Mouse (Mus musculus) adrenal gland, postnatal 36 days (tissue): ENCODE measurements around the gene Adam12. TPM values are rescaled to one million over a fixed set of nuclear protein-coding genes. Genes with fewer than 3 reads are reported as not detected.
A peak's percentile ranks its signal among the peaks of the same experiment; 100 is the strongest.

Source experiments
- DNase-seq, 2 experiments: peaks; one replicate each; pipeline ENCODE4 v3.0.0; 2021; ENCODE audit warnings: mixed read lengths in 1 of 2
- total RNA-seq, 2 experiments: library from RNA; stranded (reverse); gene quantifications; 2 replicates each; pipeline ENCODE4 v1.2.3; 2021

Gene Adam12
- total RNA-seq, 2 experiments from 2014 or later: 8.1 to 10.6 TPM

DNA sequence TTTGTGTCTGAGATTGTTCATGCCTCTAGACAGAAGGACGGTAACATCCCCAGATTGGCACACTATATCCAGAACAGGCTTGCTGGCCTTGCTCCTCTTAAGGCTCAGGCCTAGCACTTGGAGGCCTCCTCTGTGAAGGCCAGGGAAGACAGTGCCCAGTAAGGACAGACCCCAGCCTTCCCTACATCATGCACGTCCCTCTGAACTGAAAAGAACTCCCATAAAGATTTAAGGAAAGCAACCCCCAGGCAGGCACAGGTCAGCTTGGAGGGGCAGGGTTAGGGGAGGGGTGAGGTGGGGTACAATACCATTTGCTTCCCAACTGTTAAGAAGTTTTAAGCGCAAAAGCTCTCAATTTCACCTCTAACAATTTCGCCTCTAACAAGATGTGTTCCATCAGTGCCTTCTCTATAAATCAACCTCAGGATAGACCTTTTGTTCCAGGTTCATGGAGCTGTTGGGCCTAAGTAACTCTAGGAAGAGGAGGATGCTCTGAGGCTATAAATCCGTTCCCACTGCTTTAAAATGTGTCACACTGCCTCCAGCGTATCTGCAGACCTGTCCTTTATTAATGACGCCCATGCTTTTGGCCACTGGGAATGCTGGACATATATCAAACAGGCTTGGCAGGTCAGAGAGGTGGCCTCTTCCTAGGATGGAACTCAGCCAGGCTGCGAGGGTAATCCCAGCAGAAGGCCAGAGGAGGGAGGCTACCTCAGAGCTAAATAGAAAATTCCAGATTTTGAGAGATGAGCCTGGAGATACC lies 150.5 kb downstream of the Adam12 start:
- DNase-seq: peak; percentile 19 to 35

DNA sequence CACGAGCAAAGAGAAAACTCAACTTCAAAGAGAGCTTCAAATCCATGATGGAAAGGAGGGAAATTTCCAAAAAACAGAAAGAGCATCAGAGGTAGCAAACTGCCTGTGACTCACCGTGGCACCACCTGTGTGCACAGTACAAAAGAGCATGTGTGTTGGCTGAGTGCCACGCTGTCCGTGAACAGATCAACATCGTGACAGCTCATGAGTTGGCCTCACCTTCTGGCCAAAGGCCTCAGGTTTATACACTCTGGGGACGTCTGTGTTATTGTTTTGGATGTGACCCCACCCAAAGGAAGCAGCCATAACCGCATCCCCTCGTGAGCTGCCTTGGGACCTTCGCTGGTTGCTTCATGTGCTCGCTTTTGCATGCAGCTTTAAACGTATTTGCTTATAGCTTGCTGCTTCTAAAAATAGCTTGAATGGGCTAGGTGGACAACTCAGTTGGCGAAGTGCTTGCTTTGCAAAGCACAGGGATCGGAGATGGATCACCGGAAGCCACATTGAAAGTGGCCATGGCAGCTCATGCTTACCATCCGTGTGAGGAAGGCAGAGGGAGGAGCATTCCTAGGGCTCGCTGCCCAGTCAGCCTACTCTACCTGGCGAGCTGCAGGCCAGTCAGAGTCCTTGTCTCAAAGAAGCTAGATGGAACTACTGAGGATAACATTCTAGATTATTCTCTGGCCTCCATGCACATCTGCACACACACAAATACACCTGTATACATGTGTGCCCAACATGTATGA lies 151.8 kb downstream of the Adam12 start:
- DNase-seq: no peak

DNA sequence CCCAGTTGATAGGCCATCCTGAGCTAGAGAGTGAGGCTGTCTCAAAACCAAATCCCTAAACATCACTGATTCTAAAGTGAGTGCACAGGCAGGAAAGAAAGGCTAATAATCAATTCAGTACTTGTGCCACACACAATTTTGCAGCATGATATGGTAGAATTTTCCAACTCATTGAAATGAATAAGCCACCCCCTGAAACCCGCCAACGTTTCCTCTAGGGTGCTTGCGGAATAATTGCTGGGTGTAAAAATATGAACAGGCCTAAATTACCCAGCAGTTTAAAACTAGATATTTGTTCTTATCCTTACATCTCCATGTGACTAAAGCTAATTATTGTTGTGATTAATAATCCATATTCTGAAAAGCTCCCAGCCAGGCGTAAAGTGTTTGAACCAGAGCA lies 154.3 kb downstream of the Adam12 start:
- DNase-seq: no peak

DNA sequence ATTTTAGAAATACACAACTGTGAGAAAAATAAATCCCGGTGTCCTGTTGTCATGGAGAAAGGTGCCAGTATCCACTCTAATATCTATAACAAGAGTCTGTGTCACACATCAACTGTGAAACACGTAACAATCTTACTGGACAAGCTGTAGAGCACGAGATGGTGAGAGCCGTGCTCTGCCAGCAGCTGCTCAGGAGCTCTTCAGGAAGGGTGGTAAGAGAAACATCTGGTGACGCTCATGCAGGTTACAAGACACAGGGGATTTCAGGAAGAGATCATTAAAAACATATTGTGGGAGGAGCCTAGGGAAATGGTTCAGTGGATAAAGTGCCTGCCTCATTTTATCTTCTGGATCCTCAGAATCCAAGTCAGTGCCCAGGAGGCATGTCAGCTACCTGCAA lies 158.9 kb downstream of the Adam12 start:
- no peak for DNase-seq

DNA sequence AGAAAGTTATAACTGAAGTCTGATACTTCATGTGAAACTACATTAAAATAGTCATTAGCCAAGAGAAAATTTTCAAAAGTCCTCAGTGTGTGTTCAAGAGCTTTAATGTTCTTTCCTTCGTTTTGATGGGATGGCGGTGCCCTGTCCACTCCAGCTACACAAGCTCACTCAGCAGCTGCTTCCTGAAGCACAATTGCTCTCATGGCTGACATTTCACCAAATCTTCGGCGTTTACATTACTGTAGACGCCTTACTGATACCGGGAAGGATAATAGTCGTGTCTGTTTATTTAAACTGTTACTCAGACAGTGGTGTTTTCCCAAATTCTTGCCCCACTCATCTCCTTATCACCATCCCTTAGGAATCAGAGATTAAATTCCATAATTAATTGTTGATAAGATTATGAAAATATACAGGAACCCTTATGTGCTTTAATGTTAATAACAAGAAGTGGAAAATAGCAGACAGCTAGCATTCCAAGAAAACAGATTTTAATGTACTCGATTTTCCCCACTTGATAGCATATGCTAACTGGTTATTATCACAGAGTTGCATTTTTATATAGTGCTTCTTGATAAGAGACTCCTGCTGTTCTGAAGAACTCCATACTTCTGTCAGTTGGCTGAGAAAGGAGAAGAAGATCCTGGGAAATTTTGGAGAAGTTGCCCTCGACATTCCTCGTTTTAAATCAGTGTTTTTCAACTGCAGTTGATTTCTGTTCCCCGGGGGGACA lies 160.6 kb downstream of the Adam12 start:
- no peak for DNase-seq

DNA sequence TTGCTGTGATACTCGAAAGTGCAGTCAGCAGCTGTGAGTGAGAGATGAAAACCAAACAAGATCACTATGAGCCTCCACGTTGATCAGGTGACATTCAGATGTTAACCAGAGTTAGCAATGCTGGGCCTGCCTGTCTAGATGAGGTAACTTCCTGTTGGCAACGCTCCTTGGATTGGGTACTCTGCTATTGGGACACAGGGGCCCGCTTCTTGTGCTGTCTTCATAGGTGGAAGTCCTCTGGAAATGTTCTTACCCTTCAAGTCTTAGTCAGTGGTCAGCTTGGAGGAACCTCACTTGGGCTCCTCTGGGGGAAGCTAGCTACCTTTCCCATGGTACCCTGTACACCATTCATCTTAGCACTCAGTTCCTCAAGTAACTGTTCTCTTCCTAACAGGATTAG lies 169.3 kb downstream of the Adam12 start:
- no peak for DNase-seq

DNA sequence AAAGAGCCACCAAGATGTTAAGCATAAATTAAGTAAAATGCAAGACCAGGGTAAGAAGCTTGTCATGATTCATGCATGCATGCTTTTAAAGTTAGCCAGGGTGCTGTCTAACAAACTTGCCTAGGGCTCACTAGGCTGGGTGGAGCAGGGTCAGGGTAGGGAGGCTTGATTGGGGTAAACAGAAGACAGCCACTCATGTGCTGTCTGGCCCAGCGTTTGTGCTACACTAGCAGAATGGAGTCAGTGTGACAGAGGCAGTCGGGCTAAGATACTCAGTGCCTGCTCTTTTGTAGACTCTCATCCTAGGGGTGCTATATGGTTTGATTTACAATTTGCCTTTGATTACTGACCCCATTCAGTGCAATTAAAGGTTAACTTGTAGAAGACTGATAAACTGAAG lies 179.5 kb downstream of the Adam12 start:
- DNase-seq: no peak

DNA sequence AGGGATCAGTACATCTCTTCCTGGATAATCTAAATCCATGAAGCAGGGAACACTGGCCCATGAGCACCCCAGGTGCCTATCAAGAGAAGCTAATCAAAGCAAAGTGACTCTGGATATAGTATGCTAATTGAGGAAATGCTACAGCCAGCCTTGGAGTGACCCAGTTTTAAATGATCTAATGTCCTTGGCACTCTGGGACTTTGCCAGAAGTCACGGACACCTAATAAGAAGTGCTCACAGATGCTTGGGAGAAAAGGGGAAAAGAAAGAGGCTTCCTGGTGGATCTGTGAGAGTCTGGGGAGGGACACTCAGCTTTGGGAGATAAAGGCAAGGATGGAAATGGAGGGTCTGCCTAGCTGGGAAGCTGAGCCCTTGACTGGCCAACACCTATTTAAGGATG lies 181.6 kb downstream of the Adam12 start:
- DNase-seq: peak in 1 of 2 experiments; percentile 2

DNA sequence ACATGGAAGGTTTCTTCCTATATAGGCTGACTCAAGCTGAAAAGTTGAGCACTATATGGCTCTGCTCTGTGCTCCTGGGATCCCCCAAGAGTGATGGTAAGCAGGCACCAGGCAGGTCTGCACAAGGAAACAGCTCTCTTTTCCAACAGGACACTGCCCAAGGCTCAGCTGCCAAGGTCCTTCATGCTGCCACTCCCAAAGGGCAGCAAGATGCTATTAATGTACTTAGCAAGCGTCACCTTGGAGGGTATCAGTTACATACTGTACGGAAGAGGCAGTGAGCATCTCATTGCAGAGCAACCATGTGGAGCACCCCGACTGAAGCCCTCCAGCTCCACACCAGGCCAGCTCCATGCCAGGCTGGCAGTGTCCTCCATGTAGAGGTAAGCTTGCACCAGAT lies 185.6 kb downstream of the Adam12 start:
- DNase-seq: no peak

DNA sequence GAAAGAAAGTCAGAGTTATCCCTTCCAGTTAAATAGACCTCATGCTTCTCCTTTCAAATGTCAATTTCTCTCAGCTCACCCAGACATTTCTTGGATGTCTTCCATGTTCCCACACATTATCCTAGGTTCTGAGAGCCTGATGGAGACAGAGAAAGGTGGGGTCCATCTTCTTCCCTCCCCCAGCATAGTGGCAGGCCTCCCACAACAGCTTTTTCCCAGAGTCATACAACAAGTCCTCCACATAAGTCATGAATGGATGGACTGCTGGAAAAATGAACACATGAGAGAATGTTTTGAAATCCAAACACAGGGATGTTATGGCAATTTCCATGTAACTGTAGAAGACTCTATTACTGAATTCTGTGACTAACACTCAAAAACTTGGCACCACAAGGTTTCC lies 188.4 kb downstream of the Adam12 start:
- DNase-seq: no peak

DNA sequence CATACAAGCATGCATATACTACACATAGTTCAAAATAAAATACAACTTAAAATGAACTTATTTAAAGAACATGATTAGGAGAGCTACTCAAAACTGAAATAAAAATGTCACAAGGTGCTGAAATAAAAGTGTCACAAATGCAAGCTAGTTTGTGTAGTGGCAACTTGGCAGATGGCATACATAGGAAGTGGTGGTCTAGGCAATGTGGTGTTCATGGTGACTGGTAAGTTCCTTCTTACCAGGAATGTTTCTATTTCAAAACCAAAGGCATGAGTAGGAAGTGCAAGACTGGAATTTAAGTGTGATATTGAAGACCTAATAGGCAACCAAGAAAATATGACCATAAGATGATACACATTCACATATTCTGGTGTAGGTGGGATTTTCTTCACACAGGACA lies 189.3 kb downstream of the Adam12 start:
- DNase-seq: no peak

DNA sequence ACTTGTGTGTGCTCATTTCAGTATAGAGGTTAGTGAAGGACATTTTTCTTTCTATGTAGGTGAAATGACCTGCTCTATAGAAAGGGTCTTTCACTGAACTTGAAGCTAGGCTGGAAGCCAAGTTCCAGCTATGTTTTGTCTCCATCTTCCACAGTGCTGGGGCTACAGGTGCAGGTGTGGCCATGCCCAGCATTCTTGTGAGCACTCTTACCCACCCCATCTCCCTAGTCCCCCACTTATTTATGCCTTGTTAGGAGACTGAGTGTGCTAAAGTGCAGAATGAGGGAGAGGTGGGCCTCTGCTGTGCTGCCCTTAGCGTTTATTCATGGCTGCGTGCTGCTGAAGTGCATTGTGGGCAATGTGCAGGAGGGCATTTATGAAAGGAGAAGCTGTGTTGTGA lies 198.0 kb downstream of the Adam12 start:
- DNase-seq: no peak

DNA sequence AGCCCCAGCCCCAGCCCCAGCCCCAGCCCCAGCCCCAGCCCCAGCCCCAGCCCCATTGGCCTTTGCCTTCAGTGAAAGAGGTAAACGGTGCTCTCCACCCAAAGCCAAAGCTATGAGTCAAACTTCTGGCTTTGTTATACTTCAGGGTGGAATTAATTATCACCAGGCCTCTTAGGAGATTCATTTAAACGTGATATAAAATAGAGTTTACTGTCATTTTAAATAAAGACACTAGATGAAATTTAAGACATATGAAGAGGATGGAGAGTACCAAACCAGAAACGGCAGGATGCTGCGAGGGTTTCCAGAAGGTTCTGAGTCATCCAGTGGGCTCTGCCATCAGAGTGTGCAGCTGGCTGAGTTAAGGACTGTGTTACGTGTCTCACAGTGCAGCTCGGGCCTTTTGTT lies 199.0 kb downstream of the Adam12 start:
- DNase-seq: no peak

DNA sequence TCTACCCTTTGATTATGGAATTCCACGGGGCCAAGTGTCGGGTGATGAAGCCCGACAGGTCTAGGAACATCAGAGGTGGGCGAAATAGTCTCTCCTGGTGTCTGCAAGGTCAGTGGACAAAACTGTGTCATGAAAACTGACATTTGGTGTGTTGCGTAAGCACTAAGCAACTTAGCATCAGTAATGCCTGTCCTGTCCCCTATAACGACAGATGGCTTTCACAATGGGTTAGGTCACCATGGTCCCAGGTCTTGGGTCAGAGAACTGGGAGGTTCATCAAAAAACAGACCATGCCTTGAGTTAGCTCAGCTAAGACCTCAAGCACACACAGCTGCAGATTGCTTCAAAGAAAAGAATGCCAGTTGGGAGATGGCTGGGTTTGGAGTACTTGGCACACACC lies 200.2 kb downstream of the Adam12 start:
- DNase-seq: no peak

DNA sequence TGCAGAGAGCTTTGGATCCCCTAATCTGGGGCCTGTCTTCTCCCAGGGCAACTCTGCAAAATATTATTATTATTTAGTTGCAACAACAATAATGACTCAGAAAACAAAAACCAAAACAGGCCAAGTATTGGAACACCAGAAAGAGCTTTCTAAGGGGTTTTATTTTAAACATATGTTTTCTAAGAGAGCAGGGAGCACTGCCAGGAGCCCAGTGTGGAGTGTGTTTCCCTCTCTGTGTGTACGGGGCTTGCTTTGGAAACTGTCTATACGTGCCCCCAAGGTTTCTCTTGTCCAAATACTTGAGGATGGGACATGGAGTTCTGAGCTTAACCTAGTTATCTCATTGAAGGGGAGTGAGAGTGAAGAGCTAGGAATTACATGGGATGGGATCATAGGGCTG lies 200.7 kb downstream of the Adam12 start:
- no peak for DNase-seq

DNA sequence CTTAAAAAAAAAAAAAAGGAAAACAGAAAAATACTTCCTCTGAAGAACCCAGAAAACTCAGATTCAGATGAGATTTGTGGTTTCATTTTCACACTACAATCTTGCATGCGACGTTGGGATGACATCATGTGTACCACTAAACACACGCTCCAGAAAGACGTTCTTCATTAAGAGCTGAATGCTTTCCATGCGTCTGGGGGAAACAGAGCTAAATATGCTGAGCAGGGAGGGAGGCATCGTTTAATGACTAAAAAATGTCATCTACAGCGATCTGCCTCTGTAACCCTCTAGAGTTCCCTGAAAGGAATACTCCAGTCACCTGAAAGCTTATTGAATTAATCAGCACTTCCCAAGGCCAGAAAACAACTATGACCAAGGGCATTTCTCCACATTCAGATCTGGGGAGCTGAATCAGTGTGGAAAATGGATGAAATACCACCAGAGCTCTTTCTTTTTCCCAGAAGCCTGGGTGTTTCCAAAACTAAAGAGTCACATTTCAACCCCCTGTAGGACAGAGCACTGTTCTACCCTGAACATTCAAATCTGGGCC lies 203.6 kb downstream of the Adam12 start:
- DNase-seq: no peak

DNA sequence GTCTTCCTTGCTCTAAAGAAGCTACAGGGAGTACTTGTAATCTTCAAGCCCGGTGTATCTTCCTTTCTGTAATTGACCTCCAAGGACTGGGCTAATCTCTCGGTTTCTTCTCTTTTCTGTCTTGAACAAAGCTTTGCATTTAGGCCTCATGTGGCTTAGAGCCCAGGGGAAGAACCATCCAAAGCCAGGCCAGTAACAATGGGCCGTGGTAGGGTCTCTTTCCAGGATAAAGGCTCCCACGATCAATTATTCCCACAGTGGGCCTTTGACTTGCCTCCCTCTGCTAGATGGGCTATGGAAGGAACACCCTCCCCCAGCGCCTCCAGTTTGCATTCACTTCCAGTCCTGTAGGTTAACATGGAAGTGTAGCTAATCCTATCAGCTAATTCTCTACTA lies 204.9 kb downstream of the Adam12 start:
- DNase-seq: no peak

DNA sequence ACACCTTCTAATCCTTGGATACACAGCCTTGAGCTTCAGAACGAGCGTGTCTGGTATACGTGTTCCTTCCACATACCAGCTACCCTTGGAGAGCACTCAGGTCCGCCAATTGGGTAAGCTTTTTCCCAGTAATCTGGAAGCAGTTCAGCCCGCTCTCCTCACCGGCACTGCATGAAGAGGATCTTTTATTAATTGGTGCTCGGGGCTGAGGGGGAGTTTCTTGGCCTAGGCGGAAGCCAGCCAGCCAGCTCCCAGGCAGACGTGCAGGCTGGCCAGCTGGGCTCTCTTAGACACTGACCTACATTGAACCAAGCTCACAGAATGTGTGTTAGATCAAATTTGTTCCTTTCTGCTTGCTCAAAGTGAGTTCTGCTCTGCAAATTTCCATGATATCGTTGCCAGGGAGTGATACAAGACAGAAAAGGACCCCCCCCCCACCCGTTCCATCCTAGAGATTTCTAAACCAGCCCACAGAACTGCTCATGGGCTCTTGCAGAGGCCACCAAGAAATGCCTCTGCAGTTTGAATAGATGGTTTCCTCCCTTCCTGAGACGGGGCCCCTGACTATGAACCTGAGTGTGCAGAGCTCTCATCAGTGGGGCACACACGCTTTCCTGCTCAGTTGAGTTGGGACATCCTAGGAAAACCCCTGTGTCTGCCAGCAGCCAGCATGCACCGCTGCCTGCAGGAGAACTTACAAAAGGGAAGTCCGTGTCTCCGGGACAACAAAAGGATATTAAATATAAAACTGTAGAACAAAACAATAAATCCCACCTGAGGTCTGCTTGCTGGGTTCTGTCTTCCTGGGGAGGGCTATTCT lies 205.5 kb downstream of the Adam12 start:
- peak in 1 of 2 experiments; percentile 38 for DNase-seq

DNA sequence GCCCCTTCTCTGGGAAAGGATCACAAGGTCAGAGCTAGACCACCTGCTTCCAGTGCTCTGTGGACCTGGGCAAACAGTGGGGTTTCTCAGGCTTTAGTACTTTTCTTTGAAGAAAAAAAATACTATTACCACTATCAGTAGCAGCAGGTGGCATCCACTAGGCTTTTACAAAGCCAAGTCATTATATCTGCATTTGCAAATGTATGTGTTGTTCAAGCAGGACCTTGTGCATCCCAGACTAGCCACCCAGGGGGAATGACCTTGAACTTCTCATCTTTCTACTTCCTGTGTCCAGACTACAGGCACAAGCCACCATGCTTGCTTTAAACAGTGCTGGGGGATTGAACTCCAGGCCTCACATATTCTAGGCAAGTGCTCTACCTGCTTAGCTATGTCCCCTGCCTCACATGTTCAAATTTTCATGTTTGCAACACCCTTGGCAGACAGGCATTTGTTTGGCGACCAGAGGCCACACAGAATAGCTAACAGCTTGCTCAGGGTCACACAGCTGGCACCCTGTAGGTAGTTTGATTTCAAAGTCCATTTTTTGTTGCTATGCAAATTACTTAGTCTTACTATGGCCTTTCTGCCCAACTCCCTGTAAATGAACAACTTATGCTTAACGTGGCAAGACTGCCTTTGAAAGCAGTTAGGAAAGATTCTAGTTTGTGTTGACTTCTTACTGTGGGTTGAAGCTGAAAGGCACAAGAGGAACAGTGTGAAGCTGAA lies 209.6 kb downstream of the Adam12 start:
- no peak for DNase-seq

DNA sequence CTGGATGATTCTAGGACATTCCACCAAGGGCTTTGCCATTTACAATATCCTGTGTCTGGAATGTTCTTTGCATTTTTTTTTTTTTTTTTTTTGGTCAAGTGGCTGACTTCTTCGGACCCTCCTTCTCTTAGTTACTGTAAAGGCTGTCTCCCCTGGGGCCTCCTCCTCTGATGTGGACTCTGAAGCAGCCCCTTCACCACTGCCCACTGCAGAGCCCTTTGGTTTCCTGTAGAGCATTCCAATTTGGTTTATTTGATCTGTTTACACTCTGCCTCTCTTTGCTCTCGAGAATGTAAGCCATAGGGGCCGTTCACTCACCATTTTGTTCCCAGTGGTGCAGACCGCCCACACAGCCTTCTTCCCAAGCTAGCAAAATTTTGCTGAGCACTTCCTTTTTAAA lies 216.7 kb downstream of the Adam12 start:
- DNase-seq: no peak

DNA sequence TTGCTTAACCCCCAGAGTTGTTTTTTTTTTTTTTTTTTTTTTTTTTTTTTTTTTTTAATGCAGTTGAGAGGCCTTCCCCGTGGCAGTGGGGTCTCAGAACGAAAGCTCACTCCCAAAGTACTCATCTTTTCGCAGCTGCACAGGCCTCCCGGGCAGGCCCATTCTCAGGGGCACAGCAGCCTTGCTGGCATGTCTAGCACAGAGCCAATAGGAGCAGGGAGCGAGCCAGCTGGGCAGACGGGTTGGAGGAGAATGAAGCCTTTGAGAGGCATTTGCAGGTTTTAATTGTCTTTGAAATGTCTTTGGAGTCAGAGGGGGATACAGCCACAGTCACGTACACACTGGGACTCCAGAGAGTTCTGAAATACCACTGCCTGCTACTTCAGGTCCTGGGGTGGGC lies 217.2 kb downstream of the Adam12 start:
- no peak for DNase-seq
